Mouse (Mus musculus): Measurements from ENCODE around the gene Spty2d1.

GRCm38 (mm10) chr7:46957831-46958691 lies 50.1 kb downstream of the Spty2d1 start, which contains the start of gene Uevld:
- TF ChIP-seq CTCF (IDR thresholded peaks at IDR 0.05; ENCODE audit: low read depth, low read length) (no peak), POLR2A (IDR thresholded peaks at IDR 0.05; ENCODE audit: borderline replicate concordance, low read depth, low read length) (no peak)
